Mouse (Mus musculus): ENCODE data around the gene Serpina1f.
"Not testable (repeated sequence)": the region's sequence is repeated elsewhere in the genome, so short reads cannot be mapped to it uniquely, and the experiment has no call there.

Gene Serpina1f

DNA sequence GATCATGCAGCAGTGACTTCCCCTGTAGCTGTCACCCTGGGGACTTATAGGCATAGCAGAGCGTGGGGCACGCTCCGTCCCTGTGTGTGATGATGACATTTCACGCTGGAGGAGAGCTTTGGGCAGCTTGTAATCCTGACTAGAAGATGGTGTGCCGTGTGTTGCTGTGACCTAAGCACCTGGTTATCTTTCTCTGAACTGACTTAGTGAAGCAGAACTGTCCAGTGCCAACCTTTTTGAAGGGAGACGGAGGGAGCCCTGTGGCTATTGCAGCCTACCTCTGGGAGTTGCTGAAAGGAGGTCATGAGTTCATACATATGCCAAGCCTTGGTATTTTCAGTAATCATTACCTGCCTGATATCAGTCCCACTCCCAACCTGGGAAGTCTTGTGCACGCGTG is at the start of gene Serpina1f:
Gene Serpina1f, minus strand, starts transcription at position 101 of the 400 bp plus-strand sequence.
- no peak for DNase-seq (ENCODE audit: low spot score in 2 of 2)

DNA sequence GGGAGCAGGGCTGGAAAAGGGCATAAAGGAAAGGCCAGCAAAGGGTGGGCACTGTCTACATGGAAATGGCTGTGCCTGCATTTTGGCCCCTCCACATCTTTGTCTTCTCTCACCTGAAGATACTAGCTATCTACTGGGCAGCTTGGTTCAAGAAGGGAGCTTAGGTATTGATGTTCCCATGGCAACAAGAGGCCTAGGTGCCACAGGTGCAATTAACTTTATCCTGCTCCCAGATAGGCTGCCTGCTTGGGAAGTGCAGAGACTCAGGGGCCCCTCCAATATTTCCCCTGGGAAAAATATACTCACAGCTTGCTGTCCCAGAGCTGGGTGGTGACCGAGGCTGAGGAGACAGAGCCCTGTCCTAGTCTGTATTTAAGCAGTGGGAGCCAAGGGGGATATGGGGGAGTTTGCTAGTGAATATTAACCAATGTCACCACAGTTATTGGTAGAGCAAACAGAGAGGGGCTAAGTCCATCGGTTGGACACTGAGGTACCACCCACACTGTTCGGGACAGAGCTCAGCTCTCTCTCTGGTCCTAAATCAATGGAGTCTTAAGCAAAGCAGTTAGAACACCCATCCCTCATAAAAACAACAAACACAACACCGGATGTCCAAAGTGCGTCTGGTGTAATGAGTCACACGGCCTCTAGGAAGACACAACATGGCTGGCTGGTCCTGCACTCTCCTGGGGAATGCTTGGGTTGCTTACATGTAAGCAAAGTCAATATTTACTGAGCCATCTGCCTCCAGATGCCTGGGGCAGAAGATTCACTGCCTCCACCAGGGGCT is 42.7 kb upstream of the Serpina1f start:
- not testable (repeated sequence) for DNase-seq (ENCODE audit: low spot score in 2 of 2)

DNA sequence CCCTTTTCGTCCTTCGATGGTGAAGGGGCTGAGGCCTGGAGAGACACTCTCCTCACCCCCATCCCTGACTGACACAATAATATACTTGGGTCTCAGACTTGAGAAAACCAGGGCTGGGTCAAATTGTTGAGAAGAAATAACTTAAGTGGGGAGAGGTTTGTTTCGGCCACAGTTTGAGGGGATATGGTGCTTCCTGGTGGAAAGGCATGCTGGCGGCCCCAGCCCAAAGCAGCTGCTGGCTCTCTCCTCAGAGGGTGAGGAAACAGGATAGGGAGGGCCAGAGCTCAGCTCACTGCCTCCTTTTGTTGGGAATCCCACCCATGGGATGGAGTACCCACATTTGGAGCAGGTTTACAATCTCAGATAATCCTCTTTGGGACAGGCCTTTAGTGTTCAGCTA is 40.2 kb upstream of the Serpina1f start:
- not testable (repeated sequence) for DNase-seq (ENCODE audit: low spot score in 2 of 2)

DNA sequence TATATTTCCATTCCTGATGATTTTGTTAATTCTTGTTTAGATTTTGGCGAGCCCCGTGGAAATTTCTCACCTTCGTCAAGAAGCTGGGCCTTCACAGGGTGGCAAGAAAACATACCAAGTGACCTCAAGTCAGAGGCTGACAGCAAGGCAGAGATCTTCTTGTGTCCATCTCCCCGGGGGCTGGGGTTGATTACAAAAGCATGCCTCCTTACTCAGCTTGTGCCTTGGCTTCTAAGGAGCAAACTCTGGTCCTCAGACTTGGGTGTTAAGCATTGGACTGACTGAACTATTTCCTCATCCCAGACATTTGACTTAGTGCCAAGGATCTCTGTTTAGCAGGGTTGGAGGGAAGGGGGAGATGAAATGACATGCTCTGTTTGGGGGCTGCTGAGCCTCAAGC is 39.8 kb upstream of the Serpina1f start:
- DNase-seq (ENCODE audit: low spot score in 2 of 2): not testable (repeated sequence)

DNA sequence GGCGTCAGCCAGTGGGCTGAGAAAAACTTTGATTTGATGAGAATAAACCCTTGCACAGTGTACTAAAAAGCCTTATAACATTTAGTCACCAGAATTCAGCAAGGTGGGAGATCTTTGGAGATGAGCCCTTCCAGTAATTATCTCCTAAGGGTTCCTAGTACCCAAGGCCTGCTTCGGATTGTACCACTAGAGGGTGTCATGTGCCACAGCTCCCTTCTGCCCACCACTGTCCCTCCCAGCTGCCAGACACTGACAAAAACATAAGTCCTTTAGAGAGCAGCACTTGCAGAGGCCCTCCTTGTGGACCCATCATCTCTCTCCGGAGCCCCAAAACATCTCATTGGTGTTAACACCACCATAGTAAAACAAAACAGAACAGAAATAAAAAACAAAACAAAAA is 16.2 kb upstream of the Serpina1f start:
- peak in 1 of 2 experiments; percentile 3 for DNase-seq (ENCODE audit: low spot score in 2 of 2)

DNA sequence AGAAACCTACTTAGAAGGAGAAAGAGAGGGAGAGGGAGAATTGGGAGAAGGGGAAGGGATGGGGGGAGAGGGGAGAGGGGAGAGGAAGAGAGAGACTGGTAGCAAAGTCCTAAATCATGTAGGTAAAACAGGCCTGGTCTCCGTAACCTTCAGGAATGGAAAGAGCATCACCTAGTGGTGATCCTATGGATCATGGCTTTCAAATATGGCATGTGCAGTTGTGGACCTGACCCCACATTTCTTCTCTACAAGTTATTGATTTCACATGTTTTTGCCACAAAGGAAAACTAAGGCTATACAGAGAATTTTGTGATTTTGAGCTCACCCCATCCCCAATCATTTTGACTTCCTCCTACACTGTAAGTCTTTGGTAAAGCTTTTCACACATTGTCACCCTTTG is 15.1 kb upstream of the Serpina1f start:
- no peak for DNase-seq (ENCODE audit: low spot score in 2 of 2)

DNA sequence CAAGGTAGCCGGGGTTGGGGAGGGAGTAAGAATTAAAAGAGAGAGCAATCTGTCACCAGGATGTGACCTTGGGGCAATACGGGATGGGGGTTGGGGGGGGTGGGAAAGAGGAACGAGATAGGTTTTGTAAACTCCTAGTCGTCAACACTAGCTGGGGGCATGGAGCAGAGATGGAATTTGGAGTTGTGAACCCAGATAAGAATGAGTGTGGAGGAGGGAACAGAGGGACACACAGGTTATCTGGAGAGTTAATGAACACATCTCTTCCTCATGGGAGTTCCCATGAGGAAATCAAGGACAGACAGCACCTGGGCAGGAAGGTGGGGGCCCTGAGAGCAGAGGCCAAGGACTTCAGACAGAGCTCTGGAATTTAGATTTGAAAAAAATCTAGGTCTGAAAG is 10.8 kb upstream of the Serpina1f start:
- DNase-seq (ENCODE audit: low spot score in 2 of 2): no peak

DNA sequence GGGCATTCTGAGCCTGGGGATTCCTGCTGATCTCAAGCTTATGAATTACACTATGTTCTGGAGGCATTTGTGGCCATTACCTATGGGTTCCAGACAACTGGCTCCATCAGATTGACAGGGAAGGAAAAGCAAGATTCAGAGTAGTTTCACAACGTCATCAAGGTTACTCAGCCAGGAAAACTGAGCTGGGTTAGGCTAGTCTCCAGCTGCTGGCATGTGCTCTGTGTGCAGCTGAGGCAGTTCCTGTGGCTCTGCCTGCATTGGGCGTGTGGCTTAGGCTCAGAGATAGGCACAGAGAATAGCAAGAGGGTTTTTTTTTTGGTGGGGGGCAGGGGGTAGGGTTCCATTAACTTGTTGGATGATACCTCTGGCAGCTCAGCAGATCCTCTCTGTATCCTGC is 10.2 kb upstream of the Serpina1f start:
- DNase-seq (ENCODE audit: low spot score in 2 of 2): no peak

DNA sequence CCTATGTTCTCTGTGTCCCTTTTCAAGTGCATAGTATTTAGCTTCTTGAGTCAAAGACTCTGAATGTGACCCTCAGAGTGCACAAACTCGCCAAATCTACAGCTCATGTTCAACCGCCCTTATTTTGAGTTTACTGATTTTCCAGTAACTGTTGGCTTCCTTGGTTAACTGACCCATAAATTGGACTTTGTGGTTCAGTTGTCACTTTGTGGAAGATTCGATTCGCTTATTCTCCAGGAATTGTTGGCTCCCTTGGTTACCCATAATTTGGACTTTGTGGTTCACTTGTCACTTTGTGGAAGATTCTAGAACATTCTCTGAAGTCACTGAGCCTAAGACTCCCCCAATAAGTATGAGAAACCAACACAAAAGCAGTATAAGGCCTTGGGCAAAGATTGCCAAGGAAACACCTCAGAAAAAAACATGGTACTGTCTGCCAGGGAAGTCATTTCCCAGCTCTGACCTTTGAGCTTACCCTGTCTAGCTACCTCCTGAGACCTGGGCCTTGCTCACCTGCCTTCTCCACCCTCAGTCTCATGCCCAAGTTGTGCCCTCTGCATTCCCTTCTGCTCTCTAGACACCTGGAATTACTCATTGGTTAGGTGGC is 4.9 kb upstream of the Serpina1f start:
- DNase-seq (ENCODE audit: low spot score in 2 of 2): no peak

DNA sequence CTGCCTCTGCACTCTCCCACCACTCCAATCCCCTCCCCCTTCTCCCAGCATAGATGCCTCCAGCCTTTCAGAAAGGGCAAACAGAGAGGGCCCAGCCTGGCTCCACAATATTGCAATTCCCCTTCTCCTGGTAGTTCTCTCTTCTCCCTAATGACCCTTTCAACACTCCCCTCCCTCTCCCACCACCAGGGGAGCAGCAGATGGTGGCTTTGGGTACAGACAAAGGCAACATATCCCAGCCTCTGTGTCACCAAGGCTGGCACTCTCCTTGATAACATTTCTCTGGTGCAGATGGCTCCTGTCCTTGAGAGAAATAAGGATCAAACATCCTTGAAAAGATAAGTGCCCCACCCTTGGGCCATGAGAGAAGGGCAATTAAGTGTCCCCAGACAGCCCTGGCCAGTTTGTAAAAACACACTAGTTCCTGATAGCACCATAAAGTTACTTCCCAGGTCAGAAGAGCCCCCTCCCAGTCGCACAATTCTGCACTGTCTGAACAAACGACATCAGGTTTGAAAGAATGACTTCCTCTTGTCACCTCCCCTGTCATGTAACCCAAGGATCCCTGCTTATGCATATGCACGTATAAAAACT is 7.0 kb downstream of the Serpina1f start:
- DNase-seq (ENCODE audit: low spot score in 2 of 2): no peak

DNA sequence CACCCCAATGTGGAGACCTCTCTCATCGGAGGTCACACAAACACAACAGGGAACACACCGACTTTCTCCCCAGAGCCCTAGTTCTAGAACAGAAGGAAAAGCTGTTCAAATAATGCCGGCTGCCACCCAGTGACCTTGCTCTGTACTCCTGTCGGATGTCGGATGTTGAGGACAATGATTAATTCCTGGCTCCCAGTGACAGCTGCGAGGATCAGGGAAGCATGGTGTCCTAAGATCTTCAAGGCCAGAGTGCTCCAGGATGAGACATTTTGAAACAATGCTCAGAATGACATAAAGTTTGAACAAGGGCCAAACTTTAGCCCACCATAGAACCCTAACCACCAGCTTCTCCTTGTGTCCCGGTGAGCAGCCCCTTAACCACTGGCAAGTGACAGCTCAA is 8.3 kb downstream of the Serpina1f start:
- no peak for DNase-seq (ENCODE audit: low spot score in 2 of 2)

DNA sequence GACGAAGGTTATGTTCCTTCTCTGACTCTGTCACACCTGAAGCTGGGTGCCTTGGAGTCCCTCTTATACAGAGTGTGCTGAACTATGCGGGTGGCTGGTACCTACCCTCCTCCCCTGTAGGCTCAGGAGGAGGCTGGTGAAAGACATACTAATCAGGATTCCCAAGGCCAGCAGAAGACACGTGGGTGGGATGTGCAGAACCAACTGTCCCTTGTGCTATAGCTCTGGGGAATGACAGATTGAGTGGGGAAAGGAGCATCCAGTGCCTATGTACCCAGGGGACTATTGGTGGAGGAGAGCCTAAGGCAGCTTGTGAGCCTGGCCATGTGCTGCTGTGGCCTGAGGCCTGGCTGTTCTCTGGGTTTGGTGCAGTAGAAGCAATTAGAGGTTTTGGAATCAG is 9.3 kb downstream of the Serpina1f start:
- DNase-seq (ENCODE audit: low spot score in 2 of 2): peak; percentile 56 to 57

DNA sequence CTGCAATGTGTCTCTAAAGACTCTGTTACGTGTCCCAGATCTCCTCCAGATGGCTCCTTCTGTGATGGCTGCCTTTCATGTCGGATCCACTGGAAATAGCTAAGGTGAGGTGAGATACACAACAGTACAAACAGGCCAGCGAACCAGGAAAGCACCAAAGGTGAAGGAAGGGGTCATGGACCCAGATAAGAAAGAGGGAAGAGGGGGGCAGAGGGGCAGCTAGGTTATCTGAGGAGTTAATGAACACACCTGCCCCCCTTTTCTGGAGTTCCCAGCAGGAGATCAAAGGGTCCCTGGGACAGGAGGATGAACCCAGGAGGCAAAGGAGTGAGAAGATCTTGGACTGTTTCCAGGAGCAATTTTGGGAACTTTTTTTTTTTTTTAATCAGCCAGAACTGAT is 9.9 kb downstream of the Serpina1f start:
- no peak for DNase-seq (ENCODE audit: low spot score in 2 of 2)

DNA sequence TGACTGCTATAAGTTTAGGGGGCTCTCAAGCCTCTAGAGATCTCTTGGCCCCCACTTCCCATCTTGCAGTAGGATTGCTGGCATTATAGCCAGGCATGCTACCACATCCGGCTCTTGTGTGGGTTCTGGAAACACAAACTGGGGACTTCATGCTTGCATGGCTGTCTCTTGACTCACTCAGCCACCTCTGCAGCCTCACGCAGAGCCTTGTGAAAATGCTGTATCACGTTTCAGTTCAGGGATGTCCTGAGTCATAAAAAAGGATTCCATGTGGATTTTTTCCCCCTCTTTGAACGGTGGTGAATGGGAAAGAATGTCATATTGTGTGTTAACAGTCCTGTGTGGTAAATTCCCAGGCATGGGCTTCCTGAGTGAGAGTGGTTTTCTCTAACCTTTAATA is 11.6 kb downstream of the Serpina1f start:
- DNase-seq (ENCODE audit: low spot score in 2 of 2): no peak

DNA sequence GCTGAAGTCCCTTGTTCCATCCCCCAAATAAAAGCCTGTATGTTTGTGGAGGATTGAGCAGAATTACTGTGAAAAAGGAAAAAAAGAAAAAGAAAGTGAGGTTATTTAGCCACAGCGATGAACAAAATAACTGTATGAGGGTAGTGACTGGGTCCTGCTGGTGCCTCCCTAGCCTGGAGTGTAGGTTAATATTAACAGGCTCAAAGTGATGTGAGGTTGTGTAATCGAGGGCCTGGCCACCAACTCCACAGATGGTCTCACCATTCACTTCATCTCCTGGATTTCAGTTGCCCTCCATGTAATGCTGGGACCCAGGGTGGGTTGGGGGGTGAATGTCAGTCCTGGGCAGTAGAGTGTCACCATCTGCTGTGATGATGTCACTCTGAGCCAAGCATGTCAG is 13.6 kb downstream of the Serpina1f start:
- DNase-seq (ENCODE audit: low spot score in 2 of 2): no peak

DNA sequence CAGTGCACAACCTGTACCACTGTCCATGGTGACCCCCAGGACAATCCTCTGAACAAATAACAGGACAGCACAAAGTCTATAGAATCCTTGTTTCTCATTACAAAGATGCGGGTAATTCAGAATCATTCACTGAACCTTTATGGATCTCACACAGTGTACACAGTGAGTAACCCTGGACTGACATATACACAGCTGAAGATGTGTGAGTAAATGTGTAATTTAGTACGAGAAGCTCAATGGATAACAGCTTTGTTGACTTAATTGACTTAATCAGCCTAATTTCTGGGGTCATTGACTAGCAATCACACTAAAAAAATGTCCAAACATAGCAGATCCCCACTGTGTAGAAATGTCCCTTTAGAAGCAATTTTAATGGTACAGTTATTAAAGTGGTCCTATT is 14.2 kb downstream of the Serpina1f start:
- no peak for DNase-seq (ENCODE audit: low spot score in 2 of 2)

DNA sequence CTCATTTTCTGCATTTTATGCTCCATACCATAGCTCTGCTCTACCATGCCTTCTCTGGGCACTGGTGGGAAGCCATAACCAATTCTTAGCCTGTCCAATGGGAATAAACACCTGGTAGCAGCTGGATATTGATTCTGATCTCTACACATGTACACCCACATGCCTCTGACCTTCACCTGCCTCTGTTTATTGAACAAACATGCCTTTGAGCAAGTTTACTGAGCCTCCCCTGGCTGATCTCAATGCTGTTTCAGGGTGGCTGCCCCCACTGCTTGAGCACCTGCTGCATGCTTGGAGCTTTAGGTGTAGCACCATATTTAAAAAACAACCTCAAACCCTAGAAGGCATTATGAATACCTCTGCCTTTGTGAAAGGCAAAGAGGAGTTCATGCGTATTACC is 15.5 kb downstream of the Serpina1f start:
- not testable (repeated sequence) for DNase-seq (ENCODE audit: low spot score in 2 of 2)

DNA sequence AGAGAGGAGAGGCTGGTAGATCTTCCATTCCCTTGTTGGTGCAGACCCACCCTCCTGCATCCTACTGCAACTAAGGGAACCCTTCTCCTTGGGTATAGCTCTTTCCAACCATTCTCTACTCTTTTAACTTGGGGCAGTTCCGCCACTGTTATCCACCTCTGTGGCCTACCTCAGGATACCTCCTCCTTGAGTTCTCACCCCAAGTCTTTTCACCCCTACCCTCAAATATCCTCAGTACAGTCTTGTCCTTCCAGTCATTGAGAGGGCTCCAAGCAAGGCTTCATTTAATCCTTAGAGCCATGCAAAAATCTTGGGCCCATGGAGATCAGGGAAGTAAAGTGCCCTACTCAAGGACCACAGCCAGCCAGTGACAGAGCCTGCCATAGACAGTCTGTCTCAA is 19.3 kb downstream of the Serpina1f start, which contains the start of gene Serpina16:
Gene Serpina16, minus strand, starts transcription at position 101 of the 400 bp plus-strand sequence.
- no peak for DNase-seq (ENCODE audit: low spot score in 2 of 2)

DNA sequence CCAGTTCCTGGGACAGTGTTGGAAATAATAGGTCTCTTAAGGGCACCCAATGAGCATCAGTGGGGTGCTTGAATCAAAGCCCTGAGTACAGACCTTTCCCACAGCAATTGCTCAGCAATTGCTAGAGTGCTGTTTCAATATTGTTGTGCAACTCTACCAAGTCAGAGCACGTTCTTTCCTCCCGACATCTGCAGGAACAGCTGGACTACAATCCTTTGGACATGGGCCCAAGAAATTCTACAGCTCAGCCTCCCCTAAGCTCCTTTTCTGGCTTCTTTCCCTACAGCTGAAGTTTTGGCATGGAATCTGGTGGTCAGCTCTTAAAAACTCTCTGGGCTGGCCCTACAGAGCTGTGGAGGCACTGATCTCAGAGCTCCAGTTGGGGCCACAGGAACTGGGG is 22.1 kb downstream of the Serpina1f start:
- no peak for DNase-seq (ENCODE audit: low spot score in 2 of 2)

DNA sequence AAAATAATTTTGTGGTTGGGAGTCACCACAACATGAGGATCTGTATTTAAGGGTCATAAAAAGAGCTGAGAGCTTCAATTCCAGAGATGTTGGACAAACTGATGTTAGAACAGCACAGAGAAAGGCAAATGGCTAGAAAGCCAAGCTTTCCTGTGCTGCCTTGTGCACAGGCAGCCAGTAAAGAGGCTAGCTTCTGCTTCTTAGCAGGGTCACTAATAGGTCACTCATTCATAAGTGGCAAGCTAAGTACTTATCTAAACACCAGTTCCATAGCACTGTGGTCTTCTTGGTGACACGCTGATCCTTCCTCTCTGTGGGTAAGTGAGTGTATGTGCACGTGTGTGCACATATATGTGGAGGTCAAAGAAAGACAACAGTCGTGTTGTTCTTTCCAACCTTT is 23.8 kb downstream of the Serpina1f start:
- DNase-seq (ENCODE audit: low spot score in 2 of 2): no peak

DNA sequence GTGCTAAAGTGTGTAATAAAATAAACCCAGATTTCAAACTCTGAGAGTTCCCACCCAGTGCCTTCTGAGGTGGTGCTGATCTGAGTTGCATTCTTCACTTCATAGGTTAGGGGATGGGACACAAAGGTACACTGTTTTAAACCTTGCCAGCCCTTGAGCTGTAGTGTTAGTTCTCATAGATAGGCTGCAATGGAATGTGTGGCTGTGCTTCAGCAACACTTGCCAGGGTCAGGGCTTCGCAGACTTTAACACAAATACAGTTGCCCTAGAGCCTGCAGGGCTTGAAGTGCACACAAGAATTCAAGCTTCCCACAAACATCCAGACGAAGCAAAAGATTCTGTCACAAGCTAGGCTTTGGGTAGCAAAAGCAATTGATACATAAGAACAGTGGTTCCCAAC is 24.4 kb downstream of the Serpina1f start:
- DNase-seq (ENCODE audit: low spot score in 2 of 2): no peak

DNA sequence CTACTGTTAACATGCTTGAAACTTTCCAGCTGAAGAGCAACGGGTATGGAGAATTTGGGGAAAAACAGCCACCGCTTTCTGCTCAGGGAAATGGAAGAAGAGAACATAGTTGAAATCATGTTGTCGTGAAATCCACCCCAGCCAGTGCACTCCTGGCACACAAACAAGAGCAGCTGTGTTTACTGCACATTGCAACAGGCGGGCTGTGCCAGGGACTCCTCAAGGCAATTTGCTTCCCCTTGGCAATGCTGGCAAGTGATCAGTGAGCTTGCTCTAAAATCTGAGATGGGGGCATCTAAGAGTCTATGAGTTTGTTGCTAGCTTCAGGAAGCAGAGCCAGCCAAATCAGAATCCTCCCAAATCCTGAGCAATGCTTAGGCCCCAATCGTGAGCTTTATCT is 25.0 kb downstream of the Serpina1f start:
- peak; percentile 15 to 26 for DNase-seq (ENCODE audit: low spot score in 2 of 2)

DNA sequence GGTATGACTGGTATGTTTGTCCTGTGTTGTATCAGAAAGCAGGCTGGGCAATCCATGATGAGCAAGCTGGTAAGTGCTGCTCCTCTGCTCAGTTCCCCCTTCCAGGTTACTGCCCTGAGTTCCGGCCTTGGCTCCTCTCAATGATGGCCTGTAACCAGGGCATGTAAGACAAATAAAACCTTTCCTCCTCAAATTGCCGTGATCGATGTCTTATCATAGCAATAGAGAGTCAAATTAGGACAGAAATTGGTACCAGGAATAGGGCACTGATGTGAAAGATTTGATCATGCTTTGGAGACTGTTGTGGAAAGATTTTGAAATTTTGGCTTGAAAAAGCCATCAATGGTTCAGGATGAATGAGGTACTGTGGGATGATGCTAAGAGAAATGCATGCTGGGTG is 30.0 kb downstream of the Serpina1f start:
- no peak for DNase-seq (ENCODE audit: low spot score in 2 of 2)

All from right cerebral cortex, adult 2 months (tissue).